Mouse (Mus musculus): Measurements from ENCODE around the gene Numb. TPM values are rescaled to one million over a fixed set of nuclear protein-coding genes. Genes with fewer than 3 reads are reported as not detected.

Numb gene
- total and polyA plus RNA-seq, 2 experiments from 2014 or later = 9.0 to 17.5 TPM

GRCm38 (mm10) chr12:83874597-83874996 is 47.1 kb downstream of the Numb start:
- Histone ChIP-seq H3K27ac (ENCODE audit: low read depth, low read length) (no peak overlapping the region), H3K4me1 (ENCODE audit: insufficient read depth, low read length) (no peaks in the 10 kb centered on the region), H3K4me3 (ENCODE audit: low read depth, low read length) (no peak overlapping the region), H3K9ac (replicated peaks; ENCODE audit: low read length, poor library complexity, severe bottlenecking) (no peak overlapping the region), H3K27me3 (ENCODE audit: insufficient read depth, low read length) (no peaks in the 10 kb centered on the region), H3K36me3 (ENCODE audit: insufficient read depth, low read length) (no peaks in the 10 kb centered on the region; the same call in 1 of the 2 replicates), H3K4me2 (ENCODE audit: low read depth, low read length, poor library complexity, severe bottlenecking) (no peak overlapping the region), H3K9me3 (ENCODE audit: low read length) (no peaks in the 10 kb centered on the region)
- TF ChIP-seq CTCF (IDR thresholded peaks at IDR 0.05) = no peak
- WGBS = 95% methylated on average over 4 of the region's 4 CpGs
- ATAC-seq (ENCODE audit: low FRiP score) (no peak), DNase-seq (ENCODE audit: low spot score) (no peak)

DNA sequence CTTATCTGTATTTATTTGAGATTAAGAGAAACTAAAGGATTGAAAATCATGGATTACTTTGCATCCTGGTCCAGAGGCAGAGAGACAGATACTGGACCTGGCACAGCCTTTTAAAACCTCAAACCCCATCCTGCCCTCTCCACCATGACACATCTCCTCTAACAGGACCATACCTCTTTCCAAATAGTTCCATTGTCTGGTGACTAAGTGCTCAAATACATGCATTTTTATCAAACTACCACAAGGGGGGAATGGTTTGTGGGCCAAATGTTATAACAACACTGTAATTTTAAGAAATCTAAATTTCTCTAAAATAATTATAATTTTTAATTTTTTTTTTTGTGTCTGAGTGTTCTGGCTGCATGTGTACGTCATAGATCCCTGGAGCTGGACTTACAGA is 57.2 kb downstream of the Numb start:
- no peak for TF ChIP-seq CTCF (IDR thresholded peaks at IDR 0.05)

DNA sequence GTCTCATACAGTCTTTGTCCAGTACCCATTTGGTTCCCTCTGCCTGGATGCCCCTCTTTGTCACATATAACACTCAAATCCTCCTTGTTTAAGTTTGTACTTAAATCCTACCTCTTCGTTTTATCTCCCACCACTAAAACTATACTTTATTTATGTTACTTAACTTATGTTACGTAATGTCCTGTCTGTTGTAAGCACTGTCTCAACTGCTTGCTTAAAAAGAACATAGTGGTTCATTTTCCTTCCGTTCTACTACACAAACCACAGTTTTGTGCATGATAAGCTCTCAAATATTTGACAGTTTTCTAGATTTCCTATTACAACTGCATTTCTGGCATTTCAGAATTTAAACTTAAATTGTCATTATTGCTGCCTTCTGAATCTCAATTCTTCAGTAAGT is 59.9 kb downstream of the Numb start:
- Histone ChIP-seq H3K9ac (replicated peaks; ENCODE audit: low read length, poor library complexity, severe bottlenecking) (no peak overlapping the region), H3K4me3 (ENCODE audit: low read depth, low read length) (no peak overlapping the region), H3K4me2 (ENCODE audit: low read depth, low read length, poor library complexity, severe bottlenecking) (no peak overlapping the region), H3K27ac (ENCODE audit: low read depth, low read length) (no peak overlapping the region), H3K4me1 (ENCODE audit: insufficient read depth, low read length) (no peaks in the 10 kb centered on the region), H3K9me3 (ENCODE audit: low read length) (no peaks in the 10 kb centered on the region), H3K27me3 (ENCODE audit: insufficient read depth, low read length) (no peaks in the 10 kb centered on the region), H3K36me3 (ENCODE audit: insufficient read depth, low read length) (no peaks in the 10 kb centered on the region)
- TF ChIP-seq CTCF (IDR thresholded peaks at IDR 0.05) = no peak
- WGBS = 92% methylated on average over 3 of the region's 3 CpGs
- ATAC-seq (ENCODE audit: low FRiP score) = no peak
- no peak for DNase-seq (ENCODE audit: low spot score)

More for the DNA sequence above, 57.2 kb downstream of the Numb start:
- no peak overlapping the region for H3K9ac ChIP-seq (replicated peaks; ENCODE audit: low read length, poor library complexity, severe bottlenecking)
- H3K4me1 ChIP-seq (ENCODE audit: insufficient read depth, low read length) = no peaks in the 10 kb centered on the region
- H3K36me3 ChIP-seq (ENCODE audit: insufficient read depth, low read length) = no peaks in the 10 kb centered on the region
- DNase-seq (ENCODE audit: low spot score) (no peak), ATAC-seq (ENCODE audit: low FRiP score) (no peak)
- H3K4me2 ChIP-seq (ENCODE audit: low read depth, low read length, poor library complexity, severe bottlenecking) = no peak overlapping the region
- H3K27ac ChIP-seq (ENCODE audit: low read depth, low read length) = no peak overlapping the region
- WGBS = 98% methylated on average over 1 of the region's 1 CpGs
- H3K4me3 ChIP-seq (ENCODE audit: low read depth, low read length) = no peak overlapping the region
- no peaks in the 10 kb centered on the region for H3K9me3 ChIP-seq (ENCODE audit: low read length)
- H3K27me3 ChIP-seq (ENCODE audit: insufficient read depth, low read length) = no peaks in the 10 kb centered on the region

GRCm38 (mm10) chr12:83860688-83861087 is 61.0 kb downstream of the Numb start:
- no peak overlapping the region for H3K9ac ChIP-seq (replicated peaks; ENCODE audit: low read length, poor library complexity, severe bottlenecking)
- H3K4me3 ChIP-seq (ENCODE audit: low read depth, low read length) = no peak overlapping the region

GRCm38 (mm10) chr12:83858052-83858451 is 63.7 kb downstream of the Numb start:
- TF ChIP-seq CTCF (IDR thresholded peaks at IDR 0.05) = no peak
- H3K27me3 ChIP-seq (ENCODE audit: insufficient read depth, low read length) = no peaks in the 10 kb centered on the region
- H3K27ac ChIP-seq (ENCODE audit: low read depth, low read length) = no peak overlapping the region
- ATAC-seq (ENCODE audit: low FRiP score) (no peak), DNase-seq (ENCODE audit: low spot score) (no peak)
- no peak overlapping the region for H3K4me2 ChIP-seq (ENCODE audit: low read depth, low read length, poor library complexity, severe bottlenecking)
- H3K4me3 ChIP-seq (ENCODE audit: low read depth, low read length) = no peak overlapping the region
- 92% methylated on average over 2 of the region's 2 CpGs for WGBS
- no peaks in the 10 kb centered on the region for H3K9me3 ChIP-seq (ENCODE audit: low read length)
- H3K36me3 ChIP-seq (ENCODE audit: insufficient read depth, low read length) = no peaks in the 10 kb centered on the region
- H3K9ac ChIP-seq (replicated peaks; ENCODE audit: low read length, poor library complexity, severe bottlenecking) = no peak overlapping the region
- no peaks in the 10 kb centered on the region for H3K4me1 ChIP-seq (ENCODE audit: insufficient read depth, low read length)

More at GRCm38 (mm10) chr12:83860688-83861087, 61.0 kb downstream of the Numb start:
- no peaks in the 10 kb centered on the region for H3K27me3 ChIP-seq (ENCODE audit: insufficient read depth, low read length)
- ATAC-seq (ENCODE audit: low FRiP score) = no peak
- H3K27ac ChIP-seq (ENCODE audit: low read depth, low read length) = no peak overlapping the region
- no peak for DNase-seq (ENCODE audit: low spot score)
- no peaks in the 10 kb centered on the region for H3K4me1 ChIP-seq (ENCODE audit: insufficient read depth, low read length)
- TF ChIP-seq CTCF (IDR thresholded peaks at IDR 0.05) = no peak
- no peaks in the 10 kb centered on the region for H3K9me3 ChIP-seq (ENCODE audit: low read length)
- H3K36me3 ChIP-seq (ENCODE audit: insufficient read depth, low read length) = no peaks in the 10 kb centered on the region
- no peak overlapping the region for H3K4me2 ChIP-seq (ENCODE audit: low read depth, low read length, poor library complexity, severe bottlenecking)

- WGBS = 96% methylated on average over 1 of the region's 1 CpGs
- no peak overlapping the region for H3K4me3 ChIP-seq (ENCODE audit: low read depth, low read length)
- H3K27ac ChIP-seq (ENCODE audit: low read depth, low read length) = no peak overlapping the region
- H3K4me2 ChIP-seq (ENCODE audit: low read depth, low read length, poor library complexity, severe bottlenecking) = no peak overlapping the region
- no peak for TF ChIP-seq CTCF (IDR thresholded peaks at IDR 0.05)
- no peak for ATAC-seq (ENCODE audit: low FRiP score)
- no peaks in the 10 kb centered on the region for H3K27me3 ChIP-seq (ENCODE audit: insufficient read depth, low read length)
- DNase-seq (ENCODE audit: low spot score) = no peak
- no peaks in the 10 kb centered on the region for H3K4me1 ChIP-seq (ENCODE audit: insufficient read depth, low read length)
- H3K9ac ChIP-seq (replicated peaks; ENCODE audit: low read length, poor library complexity, severe bottlenecking) = no peak overlapping the region
- H3K9me3 ChIP-seq (ENCODE audit: low read length) = no peaks in the 10 kb centered on the region
- no peaks in the 10 kb centered on the region for H3K36me3 ChIP-seq (ENCODE audit: insufficient read depth, low read length)
Observed at GRCm38 (mm10) chr12:83855211-83855610, 66.5 kb downstream of the Numb start.
